ENCODE assay signal across 22 mouse cellular contexts in the genomic region with DNA sequence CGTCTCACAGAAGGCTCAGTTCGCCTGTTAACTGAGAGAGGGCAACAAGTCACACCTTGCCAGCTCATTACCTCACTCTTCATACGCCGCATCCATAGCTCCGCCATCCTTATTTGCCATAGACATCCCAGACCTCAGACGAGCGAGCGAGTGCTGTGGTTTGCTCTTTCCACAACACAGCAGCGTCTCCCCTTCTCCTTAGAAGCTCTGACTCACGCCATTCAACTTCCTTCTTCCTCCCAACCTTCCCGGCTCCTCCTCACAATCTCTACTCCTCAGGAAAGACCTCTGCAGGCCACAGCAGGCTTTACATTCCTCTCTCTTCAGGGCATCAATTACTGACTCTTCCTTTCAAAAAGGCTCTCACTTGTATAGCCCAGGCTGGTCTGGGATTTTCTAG.
"Had no signal": no experiment of that assay in that cellular context is flagged by ENCODE, and none has a peak within 500 bp of the region (broad histone marks: within the 10 kb centered on the region; RNA-seq: fewer than 3 reads in every experiment).

No protein-coding gene starts in this region.

- H3K36me3 ChIP-seq: liver, embryonic 13.5 days; midbrain, embryonic 10.5 days; midbrain, embryonic 13.5 days; neural tube, embryonic 13.5 days; stomach, embryonic 15.5 days had no signal

- H3K4me3 ChIP-seq: left cerebral cortex, adult 2 months; liver, embryonic 13.5 days; midbrain, embryonic 10.5 days; midbrain, embryonic 13.5 days; myocyte; neural tube, embryonic 13.5 days; stomach, embryonic 15.5 days had no signal

- H3K9ac ChIP-seq: liver, embryonic 13.5 days; midbrain, embryonic 13.5 days; neural tube, embryonic 13.5 days; stomach, embryonic 15.5 days had no signal

- H3K27me3 ChIP-seq: liver, embryonic 13.5 days; midbrain, embryonic 13.5 days; neural tube, embryonic 13.5 days; stomach, embryonic 15.5 days had no signal

- H3K4me2 ChIP-seq: liver, embryonic 13.5 days; midbrain, embryonic 13.5 days; neural tube, embryonic 13.5 days; stomach, embryonic 15.5 days had no signal

- H3K27ac ChIP-seq: left cerebral cortex, adult 2 months; liver, embryonic 13.5 days; midbrain, embryonic 10.5 days; midbrain, embryonic 13.5 days; neural tube, embryonic 13.5 days; stomach, embryonic 15.5 days had no signal

- ATAC-seq: intestine, embryonic 16.5 days; lung, postnatal 0 days; midbrain, embryonic 13.5 days; midbrain, embryonic 16.5 days had no signal

- H3K4me1 ChIP-seq: stomach, embryonic 15.5 days had no signal

- H3K9me3 ChIP-seq: liver, embryonic 13.5 days; midbrain, embryonic 10.5 days; midbrain, embryonic 13.5 days; neural tube, embryonic 13.5 days; stomach, embryonic 15.5 days had no signal

- DNase-seq: kidney, adult 18-20 months; kidney, adult 9 months; kidney, postnatal 14 days; kidney, postnatal 4 days; layer of hippocampus, adult 9-11 months; liver, embryonic 13.5 days; lung, adult 2 months; lung, postnatal 36 days; retina, postnatal 1 day; right cerebral cortex, postnatal 14 days; right cerebral cortex, postnatal 4 days; thymus, adult 18-20 months; thymus, postnatal 36 days had no signal
